Mouse (Mus musculus): Measurements from ENCODE around the gene Tcirg1.
A peak's percentile ranks its signal among the peaks of the same experiment; 100 is the strongest.

The Tcirg1 gene

DNA sequence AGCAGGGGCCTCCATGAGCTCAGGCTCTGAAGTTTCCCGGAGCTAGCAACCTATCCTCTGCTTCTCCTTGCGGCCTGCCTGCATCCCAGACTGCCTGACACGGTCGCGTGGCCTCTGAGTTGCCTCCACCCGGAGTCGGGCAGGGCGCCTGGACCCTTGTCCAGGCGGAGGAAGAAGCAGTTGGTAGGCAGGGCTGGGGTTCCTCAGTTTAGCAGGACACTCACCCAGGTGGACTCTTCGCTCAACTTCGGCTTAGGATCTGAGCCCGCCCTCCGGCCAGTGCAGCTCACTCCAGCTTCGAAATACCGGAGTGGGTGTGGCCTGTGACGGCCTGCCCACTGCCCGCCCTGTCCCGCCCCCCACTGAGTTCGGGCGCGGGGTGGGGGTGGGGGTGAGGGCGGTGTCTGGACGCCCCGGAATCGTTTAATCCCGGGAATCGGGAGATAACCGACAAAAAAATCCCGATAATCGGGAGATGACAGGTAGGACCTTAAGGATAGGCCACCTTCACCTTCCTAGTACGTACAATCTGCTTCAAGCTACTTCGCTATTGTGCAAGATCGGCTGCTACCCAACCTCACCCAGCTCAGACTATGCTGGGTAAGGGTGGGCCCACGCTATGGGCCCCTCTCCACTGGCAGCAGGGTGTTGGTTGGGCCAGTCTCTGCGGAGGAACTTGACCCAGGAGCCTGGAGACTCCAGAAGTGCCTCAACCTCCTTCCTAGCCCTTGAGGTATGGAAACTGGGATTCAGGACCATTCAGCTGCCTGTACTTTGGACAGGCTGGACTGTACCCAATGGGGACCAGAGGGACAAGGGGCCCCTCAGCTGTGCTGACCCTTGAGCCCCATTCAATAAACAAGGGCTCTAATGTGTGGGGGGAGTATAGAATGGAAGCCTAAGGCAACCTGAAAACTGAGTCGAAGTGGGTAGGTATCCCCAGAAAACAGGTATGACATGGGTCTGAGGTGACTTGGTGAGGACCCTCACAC lies at the start of gene Tcirg1:
TSS of gene Tcirg1 (minus strand) at position 339 of the 992 bp plus-strand sequence.
- peak; percentile 52 for DNase-seq (ENCODE audit: low spot score)

DNA sequence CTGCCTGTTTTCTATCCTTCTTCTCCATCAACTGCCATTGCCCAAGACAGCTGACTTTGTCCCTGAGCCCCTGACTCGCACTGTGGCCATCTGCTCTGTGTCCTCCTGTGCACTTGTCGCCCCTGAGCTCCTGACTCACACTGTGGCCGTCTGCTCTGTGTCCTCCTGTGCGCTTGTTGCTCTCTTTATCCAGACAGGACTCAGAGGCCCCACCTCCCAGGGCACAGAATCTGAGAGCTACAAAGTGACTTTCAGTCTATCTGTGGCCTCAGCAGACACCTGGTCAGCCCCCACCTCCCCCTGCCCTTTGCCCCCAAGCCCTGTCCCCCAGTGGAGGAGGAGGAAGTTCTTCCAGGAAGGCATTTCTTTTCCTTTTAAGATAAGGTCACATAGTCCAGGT lies 48.9 kb upstream of the Tcirg1 start:
- no peak for DNase-seq (ENCODE audit: low spot score)

DNA sequence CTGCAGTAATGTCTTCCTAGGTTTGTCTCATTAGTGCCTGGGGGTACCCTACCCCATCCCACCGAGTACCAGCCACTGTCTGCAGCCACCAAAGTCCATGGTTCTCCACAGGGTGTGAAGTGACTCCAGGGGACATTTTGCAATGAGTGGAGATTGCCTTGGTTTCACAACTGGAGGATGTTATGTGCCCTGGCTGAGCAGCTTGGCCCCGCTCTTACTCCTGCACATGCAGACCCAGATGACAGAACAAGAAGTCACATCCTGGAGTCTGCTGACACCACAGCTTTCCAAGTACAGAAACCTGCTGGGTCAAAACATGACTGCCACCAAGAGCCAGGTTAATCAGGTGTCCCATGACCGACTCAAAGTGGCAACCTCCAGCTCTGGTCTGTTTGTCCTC lies 48.1 kb upstream of the Tcirg1 start:
- DNase-seq (ENCODE audit: low spot score), result no peak

DNA sequence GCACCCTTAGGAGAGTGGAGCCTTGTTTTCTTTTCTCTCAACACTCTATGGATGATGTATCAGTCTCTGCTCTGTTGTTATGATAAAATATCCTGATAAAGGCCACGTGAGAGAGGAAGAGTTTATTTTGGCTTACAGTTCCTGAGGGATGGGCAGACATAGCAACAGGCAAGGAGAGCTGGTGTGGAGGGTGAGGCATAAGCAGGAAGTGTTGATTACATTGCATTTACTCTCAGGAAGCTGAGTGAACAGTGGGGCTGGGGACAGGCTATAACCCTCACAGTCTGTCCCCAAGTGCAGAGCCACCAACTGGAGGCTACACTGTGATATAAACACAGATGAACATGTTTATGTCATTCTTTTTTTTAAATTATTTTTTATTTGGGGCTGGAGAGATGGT lies 45.2 kb upstream of the Tcirg1 start:
- DNase-seq (ENCODE audit: low spot score), result no peak

DNA sequence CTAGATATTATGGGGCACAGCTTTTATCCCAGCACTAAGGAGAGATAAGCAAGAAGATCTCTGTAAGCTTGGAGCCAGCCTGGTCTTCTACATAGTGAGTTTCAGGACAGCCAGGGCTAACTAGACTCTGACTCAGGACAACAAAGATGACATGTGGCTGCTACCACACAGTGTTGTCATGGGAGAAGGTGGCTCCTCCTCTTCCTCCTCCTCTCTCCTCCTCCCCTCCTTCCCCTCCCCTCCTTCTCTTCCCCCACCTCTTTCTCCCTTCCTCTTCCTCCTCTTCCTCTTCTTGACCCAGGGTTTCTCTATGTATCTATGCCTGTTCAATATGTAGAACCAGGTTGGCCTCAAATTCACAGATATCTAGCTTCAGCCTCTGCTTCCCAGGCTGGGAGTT lies 44.5 kb upstream of the Tcirg1 start:
- no peak for DNase-seq (ENCODE audit: low spot score)

DNA sequence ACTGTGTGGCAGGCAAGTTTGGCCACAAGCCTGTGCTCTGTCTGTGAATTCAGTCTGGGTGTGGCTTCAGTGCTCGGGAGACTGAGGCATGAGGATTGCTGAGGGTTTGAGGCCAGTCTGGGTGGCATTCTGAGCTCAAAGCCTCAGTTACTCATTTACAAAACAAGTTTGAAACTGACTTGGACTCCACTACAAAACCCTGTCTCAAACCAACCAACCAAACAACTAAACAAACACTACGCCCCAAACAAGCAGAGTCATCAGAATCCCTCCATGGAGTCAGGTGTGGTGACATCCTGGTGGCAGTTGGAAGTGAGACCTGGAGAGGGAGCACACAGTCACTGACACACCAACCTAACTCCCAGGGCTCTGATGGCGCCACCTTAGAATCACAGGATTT lies 43.4 kb upstream of the Tcirg1 start:
- DNase-seq (ENCODE audit: low spot score), result no peak

DNA sequence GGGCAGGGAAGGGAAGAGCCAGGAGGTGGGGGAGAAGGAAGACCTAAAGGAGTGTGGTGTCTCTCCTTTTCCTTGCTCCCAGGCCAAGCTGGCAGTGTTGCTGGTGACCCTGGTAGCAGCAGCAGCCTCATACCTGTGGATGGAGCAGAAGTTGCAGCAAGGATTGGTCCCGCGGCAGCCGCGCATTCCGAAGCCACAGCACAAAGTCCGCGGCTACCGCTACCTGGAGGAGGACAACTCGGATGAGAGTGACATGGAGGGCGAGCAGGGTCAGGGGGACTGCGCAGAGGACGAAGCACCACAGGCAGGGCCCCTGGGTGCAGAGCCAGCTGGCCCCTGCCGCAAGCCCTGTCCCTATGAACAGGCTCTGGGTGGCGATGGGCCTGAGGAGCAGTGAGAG lies 41.6 kb upstream of the Tcirg1 start:
- DNase-seq (ENCODE audit: low spot score), result no peak

DNA sequence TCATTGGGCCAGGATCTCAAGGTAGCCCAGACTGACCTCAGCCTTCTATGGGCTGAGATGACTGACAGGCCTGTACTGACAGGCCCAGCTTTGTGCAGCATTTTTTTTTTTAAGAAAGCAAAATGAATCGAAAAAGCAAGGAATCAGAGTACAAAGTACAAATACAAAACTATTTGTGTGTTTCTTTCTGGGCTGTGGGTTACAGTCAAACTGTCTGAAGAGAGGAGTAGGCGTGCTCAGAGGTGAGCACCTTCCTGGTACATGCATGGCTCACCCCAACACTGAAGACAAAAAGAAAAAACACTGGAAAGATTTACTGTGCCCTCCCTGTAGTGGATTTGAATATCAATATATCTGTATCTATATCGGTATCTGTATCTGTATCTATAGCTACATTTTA lies 40.9 kb upstream of the Tcirg1 start:
- DNase-seq (ENCODE audit: low spot score), result no peak

DNA sequence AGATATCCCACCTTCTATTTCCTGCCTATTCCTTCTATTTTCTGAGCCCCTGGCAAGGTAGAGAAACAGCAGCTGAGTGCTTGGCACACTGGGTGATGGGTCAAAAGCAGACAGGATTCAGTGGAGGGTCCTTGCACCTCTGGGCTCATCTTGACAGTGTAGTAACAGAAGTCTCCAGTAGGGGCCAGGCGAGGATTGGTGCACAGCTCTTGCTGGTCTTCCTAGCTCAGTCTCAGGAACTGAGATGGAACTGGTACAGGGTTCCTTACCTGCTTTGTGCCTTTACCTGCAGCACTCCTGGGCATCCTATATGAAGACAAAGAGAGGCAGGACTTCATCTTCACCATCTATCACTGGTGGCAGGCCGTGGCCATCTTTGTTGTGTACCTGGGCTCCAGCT lies 39.8 kb upstream of the Tcirg1 start:
- peak; percentile 89 for DNase-seq (ENCODE audit: low spot score)

DNA sequence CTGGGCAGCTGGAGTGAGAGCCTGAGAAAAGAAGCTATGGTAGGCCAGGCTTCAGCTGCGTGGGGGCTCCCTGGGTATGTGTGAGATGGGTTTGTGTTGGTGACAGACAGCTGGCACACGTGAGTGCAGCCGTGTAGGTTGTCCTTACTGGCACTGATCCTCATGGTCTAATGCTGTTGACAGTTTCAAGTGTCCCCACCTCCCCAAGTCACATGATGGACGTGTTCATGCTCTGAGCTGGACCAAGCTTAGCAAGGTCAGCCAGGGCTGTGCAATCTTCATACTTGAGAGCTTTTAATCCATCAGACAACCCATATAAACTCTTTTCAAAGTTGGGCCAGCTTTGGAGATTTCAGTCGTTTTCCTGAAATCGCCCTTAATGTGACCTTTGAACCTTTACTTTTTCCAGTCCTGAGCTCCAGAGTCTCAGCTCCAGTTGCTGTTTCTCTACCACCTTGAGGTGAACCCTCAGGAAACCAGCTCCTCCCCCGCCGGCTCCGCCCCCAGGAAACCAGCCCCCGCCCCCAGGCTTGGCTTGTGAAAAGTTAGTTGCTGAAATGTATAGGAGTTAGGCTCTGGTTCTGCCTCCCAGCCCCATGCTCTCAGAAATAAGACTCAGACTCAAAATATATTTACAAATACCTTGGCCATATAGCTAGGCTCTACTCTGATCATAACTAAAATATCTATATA lies 39.1 kb upstream of the Tcirg1 start:
- no peak for DNase-seq (ENCODE audit: low spot score)

DNA sequence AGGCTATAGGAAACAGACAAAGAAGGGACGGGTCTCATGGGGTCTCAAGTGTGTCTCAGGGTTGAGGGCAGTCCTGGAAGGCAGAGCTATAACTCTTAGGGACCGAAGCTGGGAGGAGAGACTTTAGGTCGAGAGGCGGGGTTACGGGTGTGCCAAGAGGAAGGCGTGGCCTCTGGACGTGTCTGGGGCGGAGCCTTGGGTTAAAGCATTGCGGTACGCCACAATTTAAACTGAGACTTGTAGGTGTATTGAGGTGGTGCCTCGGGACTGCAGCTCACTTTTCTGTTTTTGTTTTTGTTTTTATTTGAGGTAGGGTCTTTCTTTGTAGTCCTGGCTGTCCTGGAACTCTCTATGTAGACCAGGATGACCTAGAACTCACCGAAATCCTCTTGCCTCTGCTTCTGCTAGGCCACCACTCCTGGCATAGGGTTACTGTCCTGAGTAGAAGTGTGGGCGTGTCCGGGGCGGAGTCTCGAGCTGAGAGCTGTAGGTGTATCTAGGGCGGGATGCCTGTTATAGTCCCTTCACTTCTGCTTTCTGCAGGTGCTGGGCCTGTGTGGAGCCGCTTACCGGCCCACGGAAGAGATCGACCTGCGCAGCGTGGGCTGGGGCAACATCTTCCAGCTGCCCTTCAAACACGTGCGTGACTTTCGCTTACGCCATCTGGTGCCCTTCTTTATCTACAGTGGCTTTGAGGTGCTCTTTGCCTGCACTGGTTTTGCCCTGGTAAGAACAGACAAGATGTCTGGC lies 36.2 kb upstream of the Tcirg1 start:
- DNase-seq (ENCODE audit: low spot score), result no peak

DNA sequence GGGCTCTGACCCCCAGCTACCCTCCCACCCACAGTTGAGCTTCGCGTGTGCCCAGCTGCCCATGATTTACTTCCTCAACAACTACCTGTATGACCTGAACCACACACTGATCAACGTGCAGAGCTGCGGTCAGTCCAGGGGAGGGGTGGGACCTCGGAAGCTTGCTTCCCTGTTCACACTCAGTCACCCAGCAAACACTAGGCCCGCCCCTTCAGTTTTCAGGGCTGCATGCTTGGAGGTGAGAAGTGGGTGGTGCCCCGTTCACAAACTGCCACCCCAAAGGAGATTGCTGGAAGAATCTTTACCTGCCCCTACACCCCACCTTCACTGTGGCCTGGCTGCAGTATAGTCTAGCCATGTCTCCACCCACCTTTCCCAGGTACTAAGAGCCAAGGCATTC lies 35.4 kb upstream of the Tcirg1 start:
- DNase-seq (ENCODE audit: low spot score), result no peak

DNA sequence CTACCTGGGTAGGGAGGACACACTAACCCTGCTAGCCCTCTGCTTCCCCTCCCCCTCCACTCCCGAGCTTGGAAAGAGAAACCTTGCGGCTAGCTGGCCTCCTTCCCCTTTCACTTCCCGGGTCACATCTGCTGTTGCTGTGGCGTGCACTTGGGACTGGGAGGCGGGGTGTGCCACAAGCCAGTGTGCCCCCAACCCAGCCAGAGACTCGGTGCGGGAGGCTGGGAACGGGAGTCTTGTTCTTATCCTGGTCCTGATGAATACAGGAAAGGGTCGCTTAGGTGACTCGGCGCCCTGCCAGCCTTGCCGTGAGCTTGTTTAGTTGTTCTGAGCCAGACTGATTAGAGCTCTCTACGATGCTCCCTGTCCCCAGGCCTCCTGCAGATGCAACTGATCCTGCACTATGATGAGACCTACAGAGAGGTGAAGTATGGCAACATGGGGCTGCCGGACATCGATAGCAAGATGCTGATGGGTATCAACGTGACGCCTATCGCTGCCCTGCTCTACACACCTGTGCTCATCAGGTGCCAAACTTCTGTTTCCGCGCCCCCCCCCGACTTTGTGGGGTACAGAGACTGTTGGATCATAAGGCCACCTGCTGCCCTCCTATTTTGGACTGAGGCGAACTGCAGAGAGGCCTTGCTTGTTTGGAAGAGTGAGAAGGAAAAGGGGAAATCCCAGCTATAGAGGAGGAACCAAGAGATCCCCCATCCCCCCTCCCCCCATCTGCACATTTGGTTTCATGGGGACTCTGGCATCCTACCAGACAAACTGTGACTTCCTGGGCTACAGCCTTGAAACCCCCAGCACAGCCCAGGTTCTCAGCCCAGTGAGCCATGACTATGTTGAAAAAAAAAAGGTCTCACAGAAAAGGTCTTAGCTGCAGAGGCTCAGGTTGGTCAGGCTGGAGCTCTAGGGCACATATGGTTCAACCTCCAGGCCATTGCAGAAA lies 29.2 kb upstream of the Tcirg1 start:
- DNase-seq (ENCODE audit: low spot score), result peak; percentile 56

DNA sequence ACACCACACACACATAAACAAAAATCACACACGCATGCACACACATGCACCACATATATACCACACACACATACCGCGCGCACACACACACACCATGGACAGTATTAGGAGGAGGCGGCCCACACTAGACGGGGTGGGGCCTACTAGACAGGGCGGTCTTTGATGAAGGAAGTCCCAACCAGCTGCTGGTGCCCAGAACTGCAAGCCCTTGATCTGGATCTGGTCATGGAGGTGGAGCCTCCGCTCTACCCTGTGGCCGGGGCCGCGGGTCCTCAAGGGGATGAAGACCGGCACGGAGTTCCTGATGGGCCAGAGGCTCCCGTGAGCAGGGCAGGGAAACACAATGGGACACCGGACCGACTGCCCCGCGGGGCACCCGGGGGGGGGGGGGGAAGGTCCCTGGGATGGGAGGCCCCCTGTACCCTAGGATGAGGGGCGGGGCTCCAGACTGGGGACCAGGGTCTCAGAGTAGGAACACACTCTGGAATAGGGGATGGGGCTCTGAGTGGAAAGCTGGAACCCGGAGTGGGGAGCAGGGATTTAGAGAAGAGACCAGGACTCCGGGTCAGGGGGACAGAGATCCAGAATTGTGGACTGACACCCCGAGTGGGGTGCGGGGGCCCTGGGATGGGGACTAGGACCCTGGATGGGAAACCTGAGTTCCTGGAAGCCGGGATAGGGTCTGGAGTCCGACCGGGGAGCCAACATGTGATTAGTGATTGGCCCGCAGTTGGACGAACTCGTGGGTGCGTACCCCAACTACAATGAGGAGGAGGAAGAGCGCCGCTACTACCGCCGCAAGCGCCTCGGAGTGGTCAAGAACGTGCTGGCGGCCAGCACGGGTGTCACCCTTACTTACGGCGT lies 28.3 kb upstream of the Tcirg1 start, which contains the start of gene Unc93b1:
TSS of gene Unc93b1 (plus strand) at position 155 of the 864 bp plus-strand sequence.
- DNase-seq (ENCODE audit: low spot score), result peak; percentile 63

DNA sequence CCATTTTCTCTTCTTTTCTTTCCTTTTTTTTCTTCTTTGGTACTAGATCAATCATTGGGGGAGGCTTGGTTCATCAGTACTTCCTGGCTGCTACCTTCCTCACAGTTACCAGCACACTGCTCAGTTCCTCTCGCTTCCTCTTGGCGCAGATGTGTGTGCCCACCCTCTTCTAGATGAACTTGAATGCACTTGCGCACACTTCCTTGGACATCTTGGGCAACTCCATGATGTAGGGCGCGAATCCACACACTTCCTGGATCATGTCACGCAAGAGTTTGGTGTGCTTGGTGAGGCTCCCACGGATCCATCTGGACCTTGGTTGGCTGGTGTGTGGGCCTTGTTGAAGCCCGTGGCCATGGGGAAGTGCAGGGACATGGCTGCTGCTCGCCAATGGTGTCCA lies 24.8 kb upstream of the Tcirg1 start:
- DNase-seq (ENCODE audit: low spot score), result no peak

DNA sequence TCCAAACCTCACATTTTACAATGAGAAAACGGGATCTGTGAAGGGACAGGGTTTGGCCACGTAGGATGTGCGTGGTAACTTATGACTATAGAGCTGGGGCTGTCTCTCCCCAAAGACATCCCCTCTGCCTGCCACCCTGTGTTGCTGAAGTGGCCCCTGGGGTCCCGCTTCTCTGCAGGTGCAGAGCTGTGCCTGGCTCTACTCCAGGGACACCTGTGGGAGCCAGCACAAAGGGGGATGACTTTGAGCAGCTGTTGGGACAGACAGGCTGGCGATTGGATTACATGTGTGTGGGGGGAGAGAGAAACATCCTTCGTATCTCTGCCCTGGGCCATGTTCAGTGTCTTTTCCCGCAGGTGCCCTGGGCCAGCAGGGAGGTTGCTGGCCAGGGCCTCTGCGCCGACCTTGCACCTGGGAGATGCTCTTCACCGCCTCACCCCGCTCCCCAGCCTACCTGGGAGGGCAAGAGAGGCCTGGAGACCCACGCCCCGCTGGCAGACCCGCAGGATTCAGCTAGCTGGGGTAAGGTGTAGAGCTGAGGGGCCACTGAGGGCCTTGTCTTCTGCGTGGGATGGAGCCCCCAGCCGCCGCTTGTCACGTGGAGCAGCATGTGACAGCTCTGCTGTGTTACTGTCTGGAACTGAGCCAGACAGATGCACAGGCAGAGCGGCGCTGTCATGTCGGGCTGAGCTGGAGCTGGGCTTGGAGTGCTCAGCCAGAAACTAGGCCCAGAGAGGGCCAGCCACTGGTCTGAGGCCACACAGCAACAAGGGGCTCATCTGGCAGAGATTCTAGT lies 23.5 kb upstream of the Tcirg1 start:
- no peak for DNase-seq (ENCODE audit: low spot score)

DNA sequence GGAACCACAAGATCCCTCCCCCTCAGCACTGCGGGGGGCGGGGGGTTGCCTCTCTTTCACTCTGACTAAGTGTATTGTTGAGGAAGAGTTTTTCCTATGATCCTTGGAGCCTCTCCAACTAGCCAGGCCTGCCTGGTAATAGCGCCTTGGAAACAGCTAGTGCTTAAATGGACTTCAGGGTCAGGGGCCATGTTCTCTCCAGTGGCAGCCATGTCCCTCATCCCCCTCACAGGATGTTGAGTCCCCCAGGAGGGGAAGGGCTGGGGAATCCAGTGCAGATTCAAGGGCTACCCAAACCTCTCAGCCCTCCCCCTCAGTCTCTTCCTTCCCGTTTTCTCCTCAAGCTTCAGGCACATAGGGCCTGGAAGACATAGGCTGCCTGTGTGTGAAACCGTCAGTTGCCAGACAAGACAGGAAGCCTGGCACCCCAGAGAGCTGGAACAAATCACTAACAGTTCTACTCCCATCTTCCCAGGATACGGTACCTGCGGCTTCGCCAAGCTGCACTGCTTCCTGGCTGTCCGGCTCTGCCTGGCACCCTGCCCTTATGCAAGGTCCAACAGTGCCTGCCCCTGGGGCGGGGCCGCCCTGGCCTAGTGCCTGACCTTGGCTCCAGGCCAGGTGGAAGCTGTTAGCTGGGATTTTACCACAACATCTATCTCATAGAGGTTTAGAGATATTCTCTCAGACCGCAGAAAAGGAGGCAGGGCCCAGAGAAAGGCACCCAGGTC lies 22.4 kb upstream of the Tcirg1 start, which contains the start of gene Aldh3b1:
TSS of gene Aldh3b1 (minus strand) at position 598 of the 731 bp plus-strand sequence.
- DNase-seq (ENCODE audit: low spot score), result no peak

DNA sequence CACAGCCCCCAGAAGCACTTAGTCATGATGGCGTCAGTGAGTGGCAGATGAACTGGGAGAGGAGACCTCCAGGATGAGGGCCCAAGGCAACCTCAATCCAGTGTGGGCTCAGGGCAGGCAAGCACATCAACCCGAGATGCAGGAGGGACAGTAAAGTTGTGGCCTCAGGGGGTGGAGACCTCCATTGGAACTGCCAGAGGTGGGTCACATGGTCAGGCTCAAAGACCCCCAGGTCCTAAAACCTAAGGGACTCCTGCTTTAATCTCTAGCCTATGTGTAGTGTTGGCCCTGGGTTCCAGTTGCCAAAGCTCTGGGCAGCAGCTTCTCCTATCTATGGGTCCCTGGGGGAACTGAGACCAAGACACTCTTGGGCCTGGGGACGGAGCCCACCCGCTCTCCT lies 21.8 kb upstream of the Tcirg1 start:
- DNase-seq (ENCODE audit: low spot score), result no peak

DNA sequence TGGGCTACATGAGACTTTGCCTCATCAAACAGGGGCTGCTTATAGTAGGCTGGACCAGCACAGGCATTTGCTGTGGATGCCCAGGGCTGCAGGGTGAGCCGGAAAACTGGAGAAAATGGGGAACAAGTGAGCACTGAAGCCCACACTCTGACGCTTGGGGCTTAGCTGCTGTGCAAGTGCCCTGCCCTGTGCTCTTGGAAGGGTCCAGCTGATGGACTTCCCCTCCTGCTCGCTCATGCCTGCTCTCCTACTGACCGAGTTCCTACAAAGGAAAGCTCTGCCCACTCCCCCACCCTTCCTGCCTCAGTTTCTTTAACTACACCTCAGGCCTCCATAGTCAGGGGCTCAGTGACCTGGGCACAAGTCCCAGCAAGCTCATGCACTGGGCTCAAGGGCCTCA lies 21.1 kb upstream of the Tcirg1 start:
- no peak for DNase-seq (ENCODE audit: low spot score)

All from retina, embryonic 14.5 days (tissue).